In genomic region chrX:41910981-41911380, GRCm38 (mm10) we compare ENCODE assay signal across 8 mouse cellular contexts. TPM values are rescaled to one million over a fixed set of nuclear protein-coding genes. Genes with fewer than 3 reads are reported as not detected.
A peak's percentile ranks its signal among the peaks of the same experiment; 100 is the strongest.
DNase-seq lines count a peak whose midpoint lies in the region; ATAC-seq lines count a peak whose summit lies in the region.

No protein-coding gene starts in this region.

- H3K9ac ChIP-seq in heart, embryonic 16.5 days (ENCODE audit: low read length) = peak overlapping the region; percentile 80
- peak overlapping the region; percentile 75 for H3K9ac ChIP-seq in midbrain, embryonic 13.5 days (replicated peaks)

- ATAC-seq in heart, embryonic 16.5 days (replicated peaks; ENCODE audit: extremely low read depth, insufficient read depth, low FRiP score) = peak; percentile 47
- peak; percentile 43 for ATAC-seq in midbrain, embryonic 13.5 days

- 13% methylated on average over 24 of the region's 24 CpGs for WGBS in heart, embryonic 16.5 days
- WGBS in limb, embryonic 10.5 days = 11% methylated on average over 19 of the region's 24 CpGs
- WGBS in midbrain, embryonic 13.5 days = 15% methylated on average over 24 of the region's 24 CpGs

- no peaks in the 10 kb centered on the region for H3K27me3 ChIP-seq in heart, embryonic 16.5 days (ENCODE audit: control insufficient read depth, insufficient read depth, low read length)
- peaks cover 12% of the 10 kb centered on the region for H3K27me3 ChIP-seq in limb, embryonic 10.5 days (ENCODE audit: low read depth, poor library complexity, severe bottlenecking)
- no peaks in the 10 kb centered on the region for H3K27me3 ChIP-seq in midbrain, embryonic 13.5 days

- H3K4me3 ChIP-seq in heart, embryonic 16.5 days (ENCODE audit: low read length) = peak overlapping the region; percentile 76
- peak overlapping the region; percentile 71 for H3K4me3 ChIP-seq in limb, embryonic 10.5 days
- peak overlapping the region; percentile 67 for H3K4me3 ChIP-seq in midbrain, embryonic 13.5 days (replicated peaks)

- H3K27ac ChIP-seq in heart, embryonic 16.5 days (ENCODE audit: low read length) = peak overlapping the region; percentile 87
- peak overlapping the region; percentile 92 for H3K27ac ChIP-seq in limb, embryonic 10.5 days
- peak overlapping the region; percentile 84 for H3K27ac ChIP-seq in midbrain, embryonic 13.5 days

- H3K4me2 ChIP-seq in heart, embryonic 16.5 days (ENCODE audit: low read depth, low read length) = peak overlapping the region; percentile 67
- H3K4me2 ChIP-seq in midbrain, embryonic 13.5 days (replicated peaks) = peak overlapping the region; percentile 67

- H3K9me3 ChIP-seq in heart, embryonic 16.5 days (replicated peaks; ENCODE audit: control insufficient read depth, low read length) = no peaks in the 10 kb centered on the region
- H3K9me3 ChIP-seq in limb, embryonic 10.5 days (replicated peaks) = no peaks in the 10 kb centered on the region
- H3K9me3 ChIP-seq in midbrain, embryonic 13.5 days = no peaks in the 10 kb centered on the region

- no peaks in the 10 kb centered on the region for H3K36me3 ChIP-seq in heart, embryonic 16.5 days (ENCODE audit: control insufficient read depth, insufficient read depth)
- no peaks in the 10 kb centered on the region for H3K36me3 ChIP-seq in limb, embryonic 10.5 days
- no peaks in the 10 kb centered on the region for H3K36me3 ChIP-seq in midbrain, embryonic 13.5 days

- peaks cover 8% of the 10 kb centered on the region for H3K4me1 ChIP-seq in heart, embryonic 16.5 days (ENCODE audit: control insufficient read depth, insufficient read depth, low read length)
- H3K4me1 ChIP-seq in limb, embryonic 10.5 days = no peaks in the 10 kb centered on the region
- H3K4me1 ChIP-seq in midbrain, embryonic 13.5 days (replicated peaks) = peaks cover 11% of the 10 kb centered on the region

- DNase-seq in layer of hippocampus, postnatal 10 days (ENCODE audit: low spot score in 2 of 2) = peak; percentile 6 to 13
- no peak for DNase-seq in layer of hippocampus, postnatal 25 days (ENCODE audit: extremely low spot score in 1 of 2, low spot score in 1 of 2)
- DNase-seq in adrenal gland, adult (ENCODE audit: inconsistent age in 2 of 2, low spot score in 1 of 2) = peak; percentile 34 to 73
- DNase-seq in embryo, embryonic 11.5 days (ENCODE audit: low read depth, low spot score) = peak; percentile 1
- peak; percentile 36 for DNase-seq in limb, embryonic 10.5 days (ENCODE audit: low spot score)
- DNase-seq in thymus, postnatal 36 days = peak; percentile 12 to 31

RNA-seq across cellular contexts. Expression of gene Thoc2, which starts 9.5 kb away (rescaled TPM):
- 10 to 100 TPM; 55.5 to 64.6 TPM for total RNA-seq in layer of hippocampus, postnatal 10 days (2021)
- 10 to 100 TPM; 47.1 to 47.8 TPM for total RNA-seq in layer of hippocampus, postnatal 25 days (2021)
- polyA plus RNA-seq in heart, embryonic 16.5 days (2015; fragmentation: Nextera tagmentation; extraction: Ambion mirVana) = 44.7 and 55.3 TPM in 2 replicates
- 59.7 and 74.5 TPM in 2 replicates for polyA plus RNA-seq in limb, embryonic 10.5 days (2016; fragmentation: Nextera tagmentation; extraction: Ambion mirVana)
- 94.6 and 112 TPM in 2 replicates for polyA plus RNA-seq in midbrain, embryonic 13.5 days (2015; fragmentation: Nextera tagmentation; extraction: Ambion mirVana)

Comparison
In these comparisons a context has a peak if more than half of its experiments do, and no peak if none do; other contexts are left out.
1. DNase-seq: peak in layer of hippocampus, postnatal 10 days (2 of 2), adrenal gland, adult (2 of 2), embryo, embryonic 11.5 days (single experiment), limb, embryonic 10.5 days (single experiment) and thymus, postnatal 36 days (2 of 2); none in layer of hippocampus, postnatal 25 days (0 of 2).
2. Peak in every context shown above with its lines, with median percentiles within 50 percentile points of each other: H3K27ac ChIP-seq and H3K4me3 ChIP-seq.